Mouse (Mus musculus): ENCODE data around the gene Igfn1.

DNA sequence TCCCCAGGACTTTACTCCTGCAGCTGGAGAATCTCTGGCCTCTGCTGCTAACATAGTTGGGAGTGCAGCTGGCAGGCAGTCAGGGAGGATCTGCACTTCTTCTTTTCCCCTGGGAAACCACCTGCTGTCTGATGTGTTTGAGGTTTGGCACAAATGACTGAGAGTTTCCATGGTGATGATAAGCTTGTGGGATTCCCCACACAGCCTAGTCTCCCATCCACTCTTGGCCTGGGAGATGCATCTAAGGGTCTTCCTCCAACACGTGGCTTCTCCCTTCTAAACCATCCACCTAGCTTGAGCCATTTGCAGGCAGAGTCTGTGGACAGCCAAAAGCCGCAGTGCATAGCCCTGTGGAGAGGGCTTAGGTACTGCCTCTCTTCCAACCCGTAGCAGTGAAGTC lies 76.3 kb downstream of the Igfn1 start:
- TF ChIP-seq GATA1 (IDR thresholded peaks at IDR 0.05; ENCODE audit: borderline replicate concordance, low read length) (no peak), FLI1 (IDR thresholded peaks at IDR 0.05; ENCODE audit: low read length) (no peak)
